Comparison of ENCODE assay signal across 29 mouse cellular contexts in the genomic region with DNA sequence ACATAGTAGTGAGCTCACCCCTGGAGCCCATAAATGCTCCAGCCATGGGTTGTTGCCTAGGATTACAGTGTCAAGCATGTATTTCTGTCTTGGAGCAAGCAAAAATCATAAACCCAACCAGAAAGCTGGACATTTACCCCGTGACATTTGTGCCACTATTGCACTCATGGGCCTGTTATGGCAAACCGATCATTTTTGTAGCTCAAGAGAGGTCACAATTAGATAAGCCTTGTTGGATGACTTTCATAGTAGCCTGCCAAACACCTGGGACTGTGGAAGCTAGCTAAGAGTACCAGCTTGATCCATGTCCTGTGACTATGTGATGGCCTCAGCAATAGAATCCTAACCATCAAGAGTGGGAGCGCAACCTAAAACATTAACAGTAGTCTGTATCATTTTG. TPM values are rescaled to one million over a fixed set of nuclear protein-coding genes. Genes with fewer than 3 reads are reported as not detected.
DNase-seq lines count a peak whose midpoint lies in the region; ATAC-seq and TF ChIP-seq lines count a peak whose summit lies in the region.
"Had no signal": no experiment of that assay in that cellular context is flagged by ENCODE, and none has a peak within 500 bp of the region (broad histone marks: within the 10 kb centered on the region; RNA-seq: fewer than 3 reads in every experiment).

No protein-coding gene starts in this region.

- no peak overlapping the region for H3K4me3 ChIP-seq in heart, embryonic 10.5 days
- no peak overlapping the region for H3K4me3 ChIP-seq in kidney, adult 2 months (ENCODE audit: insufficient read depth, low read depth, low read length)
- no peak overlapping the region for H3K4me3 ChIP-seq in midbrain, embryonic 11.5 days (ENCODE audit: low read depth, low read length)
- H3K4me3 ChIP-seq in midbrain, embryonic 10.5 days, result no peak overlapping the region
- H3K4me3 ChIP-seq in myocyte, result no peak overlapping the region
- H3K4me3 ChIP-seq: embryonic facial prominence, embryonic 10.5 days; embryonic facial prominence, embryonic 15.5 days; forebrain, embryonic 13.5 days; heart, embryonic 13.5 days; hindbrain, embryonic 10.5 days; hindbrain, embryonic 15.5 days; limb, embryonic 12.5 days had no signal

- 0 out of 2 replicates have a peak, but pooled peaks cover 6% of the 10 kb centered on the region for H3K36me3 ChIP-seq in heart, embryonic 10.5 days
- no peaks in the 10 kb centered on the region for H3K36me3 ChIP-seq in kidney, adult 2 months (ENCODE audit: control insufficient read depth, insufficient read depth, low read length)
- no peaks in the 10 kb centered on the region for H3K36me3 ChIP-seq in midbrain, embryonic 11.5 days (ENCODE audit: control insufficient read depth, insufficient read depth, low read length)
- H3K36me3 ChIP-seq in midbrain, embryonic 10.5 days, result peaks cover 13% of the 10 kb centered on the region
- H3K36me3 ChIP-seq in myocyte (ENCODE audit: control insufficient read depth, insufficient read depth), result peaks cover 5% of the 10 kb centered on the region
- H3K36me3 ChIP-seq: embryonic facial prominence, embryonic 15.5 days; heart, embryonic 13.5 days; hindbrain, embryonic 15.5 days had no signal

- no peak for TF ChIP-seq CTCF in kidney, adult 2 months (conservative IDR thresholded peaks at IDR 0.05; ENCODE audit: insufficient read depth, insufficient read length, low read depth, low read length)

- H3K27me3 ChIP-seq in heart, embryonic 10.5 days (ENCODE audit: insufficient read depth, poor library complexity, severe bottlenecking), result no peaks in the 10 kb centered on the region
- H3K27me3 ChIP-seq in kidney, adult 2 months (replicated peaks; ENCODE audit: control insufficient read depth, insufficient read depth, low read length), result no peaks in the 10 kb centered on the region
- no peaks in the 10 kb centered on the region for H3K27me3 ChIP-seq in midbrain, embryonic 11.5 days (ENCODE audit: control insufficient read depth, insufficient read depth, low read length)
- H3K27me3 ChIP-seq in midbrain, embryonic 10.5 days (ENCODE audit: low read depth, poor library complexity, severe bottlenecking), result no peaks in the 10 kb centered on the region
- H3K27me3 ChIP-seq in myocyte (ENCODE audit: control insufficient read depth, insufficient read depth, insufficient read length), result no peaks in the 10 kb centered on the region
- H3K27me3 ChIP-seq: embryonic facial prominence, embryonic 15.5 days; forebrain, embryonic 13.5 days; heart, embryonic 13.5 days; hindbrain, embryonic 15.5 days; limb, embryonic 12.5 days had no signal

- H3K9me3 ChIP-seq in heart, embryonic 10.5 days, result no peaks in the 10 kb centered on the region
- H3K9me3 ChIP-seq in midbrain, embryonic 11.5 days (ENCODE audit: control insufficient read depth, low read length), result no peaks in the 10 kb centered on the region
- H3K9me3 ChIP-seq in midbrain, embryonic 10.5 days (replicated peaks), result no peaks in the 10 kb centered on the region
- H3K9me3 ChIP-seq: embryonic facial prominence, embryonic 10.5 days; embryonic facial prominence, embryonic 15.5 days; forebrain, embryonic 13.5 days; heart, embryonic 13.5 days; hindbrain, embryonic 10.5 days; hindbrain, embryonic 15.5 days; limb, embryonic 12.5 days had no signal

- H3ac ChIP-seq in myocyte (ENCODE audit: control insufficient read depth, insufficient read length), result no peak overlapping the region

- WGBS in heart, embryonic 10.5 days, result 96% methylated on average over 3 of the region's 3 CpGs
- WGBS in kidney, adult 2 months, result 90% methylated on average over 3 of the region's 3 CpGs
- WGBS in midbrain, embryonic 11.5 days, result 96% methylated on average over 3 of the region's 3 CpGs
- 94% methylated on average over 3 of the region's 3 CpGs for WGBS in midbrain, embryonic 10.5 days

- no peak overlapping the region for H3K9ac ChIP-seq in midbrain, embryonic 11.5 days (ENCODE audit: low read length)
- H3K9ac ChIP-seq: embryonic facial prominence, embryonic 15.5 days; forebrain, embryonic 13.5 days; heart, embryonic 13.5 days; hindbrain, embryonic 15.5 days; limb, embryonic 12.5 days; liver, postnatal 0 days had no signal

- no peak for ATAC-seq in midbrain, embryonic 11.5 days (ENCODE audit: low FRiP score)
- ATAC-seq: activated CD4-positive, CD25-positive, alpha-beta regulatory T cell, adult 4 months; CD4-positive, CD25-positive, alpha-beta regulatory T cell, adult 4 months; forebrain, embryonic 13.5 days; inflammation-experienced regulatory T-cells, adult 6 months; liver, postnatal 0 days; lung, postnatal 0 days; midbrain, embryonic 16.5 days had no signal

- no peak overlapping the region for H3K27ac ChIP-seq in heart, embryonic 10.5 days
- 0 out of 2 replicates have a peak overlapping the region, but pooled peaks have one; percentile 41 for H3K27ac ChIP-seq in kidney, adult 2 months (ENCODE audit: insufficient read depth, low read depth, low read length)
- no peak overlapping the region for H3K27ac ChIP-seq in midbrain, embryonic 11.5 days (ENCODE audit: low read depth, low read length)
- no peak overlapping the region for H3K27ac ChIP-seq in midbrain, embryonic 10.5 days (replicated peaks)
- H3K27ac ChIP-seq: embryonic facial prominence, embryonic 10.5 days; embryonic facial prominence, embryonic 15.5 days; forebrain, embryonic 13.5 days; heart, embryonic 13.5 days; hindbrain, embryonic 10.5 days; hindbrain, embryonic 15.5 days; limb, embryonic 12.5 days had no signal

- H3K4me2 ChIP-seq in midbrain, embryonic 11.5 days, result no peak overlapping the region
- H3K4me2 ChIP-seq in myocyte (ENCODE audit: low read depth), result peak overlapping the region; percentile 59
- H3K4me2 ChIP-seq: embryonic facial prominence, embryonic 15.5 days; forebrain, embryonic 13.5 days; heart, embryonic 13.5 days; hindbrain, embryonic 15.5 days; limb, embryonic 12.5 days; liver, embryonic 11.5 days had no signal

- DNase-seq in heart, adult 8-10 months (ENCODE audit: low spot score), result peak; percentile 21
- DNase-seq in heart, embryonic 10.5 days (ENCODE audit: low spot score), result no peak
- DNase-seq in kidney, adult 2 months, result no peak
- no peak for DNase-seq in kidney, postnatal 14 days
- DNase-seq in midbrain, embryonic 11.5 days (ENCODE audit: low spot score, missing footprints), result peak; percentile 72
- DNase-seq in midbrain, embryonic 10.5 days (ENCODE audit: low spot score), result no peak
- DNase-seq: adrenal gland, adult 8-10 months; cerebellum, adult 2 months; cerebellum, postnatal 14 days; gastrocnemius, postnatal 25 days; kidney, adult 11 months; liver, postnatal 0 days; lung, postnatal 4 days; thymus, adult 2 months; thymus, postnatal 36 days had no signal

- H3K4me1 ChIP-seq in heart, embryonic 10.5 days, result peaks cover 16% of the 10 kb centered on the region
- peaks cover 30% of the 10 kb centered on the region for H3K4me1 ChIP-seq in kidney, adult 2 months (ENCODE audit: control insufficient read depth, insufficient read depth, low read length)
- H3K4me1 ChIP-seq in midbrain, embryonic 11.5 days (ENCODE audit: control insufficient read depth, insufficient read depth, low read length), result peaks cover 17% of the 10 kb centered on the region; the same call in 1 of the 2 replicates
- peaks cover 46% of the 10 kb centered on the region for H3K4me1 ChIP-seq in midbrain, embryonic 10.5 days

- TF ChIP-seq POLR2A in kidney, adult 2 months (IDR thresholded peaks at IDR 0.05; ENCODE audit: low read depth, low read length), result no peak
- no peak for TF ChIP-seq POLR2A in myocyte (IDR thresholded peaks at IDR 0.05; ENCODE audit: insufficient read length, low read depth)

- H3K79me2 ChIP-seq in myocyte (ENCODE audit: control insufficient read depth, insufficient read depth), result peaks cover 87% of the 10 kb centered on the region

TF ChIP-seq in myocyte, 11 proteins besides CTCF, POLR2A, EP300 and RAD21:
- no peak for TF ChIP-seq MYOD1 (IDR thresholded peaks at IDR 0.05; ENCODE audit: control insufficient read depth in 1 of 3, insufficient read length in 2 of 3, low read depth in 2 of 3)
- no peak for TF ChIP-seq TCF12 (IDR thresholded peaks at IDR 0.05; ENCODE audit: insufficient read depth, poor library complexity, severe bottlenecking)
- TF ChIP-seq CEBPB (IDR thresholded peaks at IDR 0.05; ENCODE audit: insufficient read depth, poor library complexity, severe bottlenecking), result no peak
- no peak for TF ChIP-seq USF1 (IDR thresholded peaks at IDR 0.05; ENCODE audit: low read depth)
- no peak for TF ChIP-seq TCF3 (IDR thresholded peaks at IDR 0.05; ENCODE audit: insufficient read length, low read depth)

RNA-seq across cellular contexts. Expression of a gene that starts 4.9 kb away (rescaled TPM):
- 10 to 100 TPM; 53.3 to 58.5 (median 56.8) TPM for total RNA-seq in heart, adult 8-10 months (2022)
- 45.2 and 68.4 TPM in 2 replicates for polyA plus RNA-seq in heart, embryonic 10.5 days (2016; fragmentation: Nextera tagmentation; extraction: Ambion mirVana)
- 24.6 and 25.6 TPM in 2 replicates for polyA plus RNA-seq in kidney, adult 2 months (2012; rRNA removed)
- 98.7 and 100.0 TPM in 2 replicates for polyA plus RNA-seq in midbrain, embryonic 11.5 days (2014; fragmentation: Nextera tagmentation; extraction: Ambion mirVana)
- polyA plus RNA-seq in midbrain, embryonic 10.5 days (2016; fragmentation: Nextera tagmentation; extraction: Ambion mirVana), result 58.7 and 67.0 TPM in 2 replicates
- polyA plus RNA-seq in myocyte (2012; fragmentation: generic; extraction: Trizol), result 97.4 TPM

RNA-seq across cellular contexts. Expression of a gene that starts 59.1 kb away (rescaled TPM):
- 10 to 100 TPM; 32.9 to 36.3 (median 34.1) TPM for total RNA-seq in heart, adult 8-10 months (2022)
- 84.3 and 85.2 TPM in 2 replicates for polyA plus RNA-seq in heart, embryonic 10.5 days (2016; fragmentation: Nextera tagmentation; extraction: Ambion mirVana)
- polyA plus RNA-seq in kidney, adult 2 months (2012; rRNA removed), result 16.6 and 18.7 TPM in 2 replicates
- polyA plus RNA-seq in midbrain, embryonic 11.5 days (2014; fragmentation: Nextera tagmentation; extraction: Ambion mirVana), result 127 and 135 TPM in 2 replicates
- 109 TPM in 2 replicates for polyA plus RNA-seq in midbrain, embryonic 10.5 days (2016; fragmentation: Nextera tagmentation; extraction: Ambion mirVana)
- 20.0 TPM for polyA plus RNA-seq in myocyte (2012; fragmentation: generic; extraction: Trizol)

RNA-seq across cellular contexts. Expression of a gene that starts 59.2 kb away (rescaled TPM):
- total RNA-seq in heart, adult 8-10 months (2022), result 10 to 100 TPM; 23.0 to 27.2 (median 26.1) TPM
- 63.1 and 68.0 TPM in 2 replicates for polyA plus RNA-seq in heart, embryonic 10.5 days (2016; fragmentation: Nextera tagmentation; extraction: Ambion mirVana)
- polyA plus RNA-seq in kidney, adult 2 months (2012; rRNA removed), result 17.8 and 21.2 TPM in 2 replicates
- 77.3 and 84.5 TPM in 2 replicates for polyA plus RNA-seq in midbrain, embryonic 11.5 days (2014; fragmentation: Nextera tagmentation; extraction: Ambion mirVana)
- 75.2 and 79.0 TPM in 2 replicates for polyA plus RNA-seq in midbrain, embryonic 10.5 days (2016; fragmentation: Nextera tagmentation; extraction: Ambion mirVana)
- polyA plus RNA-seq in myocyte (2012; fragmentation: generic; extraction: Trizol), result 15.4 TPM

Comparison
In these comparisons a context has a peak if more than half of its experiments do, and no peak if none do; other contexts are left out.
1. DNase-seq: peak in heart, adult 8-10 months (single experiment) and midbrain, embryonic 11.5 days (single experiment); none in heart, embryonic 10.5 days (single experiment), kidney, adult 2 months (single experiment), kidney, postnatal 14 days (single experiment) and midbrain, embryonic 10.5 days (single experiment).